Comparison of ENCODE assay signal across 15 mouse cellular contexts in genomic region chr2:181154361-181154760, GRCm38 (mm10). TPM values are rescaled to one million over a fixed set of nuclear protein-coding genes. Genes with fewer than 3 reads are reported as not detected.
DNase-seq lines count a peak whose midpoint lies in the region; ATAC-seq and TF ChIP-seq lines count a peak whose summit lies in the region.
"Had no signal": no experiment of that assay in that cellular context is flagged by ENCODE, and none has a peak within 500 bp of the region (broad histone marks: within the 10 kb centered on the region; RNA-seq: fewer than 3 reads in every experiment).

No protein-coding gene starts in this region.

- H3K36me3 ChIP-seq in heart, embryonic 12.5 days, result peaks cover 31% of the 10 kb centered on the region
- H3K36me3 ChIP-seq in neural tube, embryonic 14.5 days (ENCODE audit: control insufficient read depth, insufficient read depth, low read length), result peaks cover 17% of the 10 kb centered on the region
- H3K36me3 ChIP-seq: liver, embryonic 15.5 days had no signal

- H3K9me3 ChIP-seq in heart, embryonic 12.5 days (replicated peaks), result no peaks in the 10 kb centered on the region
- H3K9me3 ChIP-seq in neural tube, embryonic 14.5 days (ENCODE audit: control insufficient read depth, low read length), result no peaks in the 10 kb centered on the region
- H3K9me3 ChIP-seq: liver, embryonic 15.5 days had no signal

- peaks cover 53% of the 10 kb centered on the region for H3K4me1 ChIP-seq in heart, embryonic 12.5 days (replicated peaks)
- peaks cover 8% of the 10 kb centered on the region; the same call in 1 of the 2 replicates for H3K4me1 ChIP-seq in neural tube, embryonic 14.5 days (ENCODE audit: control insufficient read depth, insufficient read depth, low read length)
- H3K4me1 ChIP-seq: liver, embryonic 15.5 days had no signal

- 73% methylated on average over 3 of the region's 3 CpGs for WGBS in heart, embryonic 12.5 days
- WGBS in neural tube, embryonic 14.5 days, result 87% methylated on average over 3 of the region's 3 CpGs

- no peak for DNase-seq in heart, adult 18-20 months
- DNase-seq in left cerebral cortex, adult 2 months (ENCODE audit: extremely low spot score in 1 of 2, low spot score in 2 of 2), result no peak
- DNase-seq in left cerebral cortex, adult 9 months (ENCODE audit: low spot score in 2 of 2), result no peak
- DNase-seq in cerebellum, postnatal 25 days, result peak; percentile 27 to 51
- no peak for DNase-seq in thymus, postnatal 4 days
- DNase-seq: kidney, adult 11 months; kidney, postnatal 14 days had no signal

- no peak overlapping the region for H3K9ac ChIP-seq in heart, embryonic 12.5 days
- no peak overlapping the region for H3K9ac ChIP-seq in neural tube, embryonic 14.5 days (replicated peaks; ENCODE audit: low read depth, low read length)
- H3K9ac ChIP-seq: liver, embryonic 15.5 days had no signal

- ATAC-seq in heart, embryonic 12.5 days (ENCODE audit: insufficient number of reproducible peaks, low FRiP score), result no peak
- no peak for ATAC-seq in neural tube, embryonic 14.5 days (ENCODE audit: low read depth)
- ATAC-seq: CD4-positive, CD25-positive, alpha-beta regulatory T cell, adult 4 months had no signal

- peak overlapping the region; percentile 34; the same call in 1 of the 2 replicates for H3K27ac ChIP-seq in heart, embryonic 12.5 days (ENCODE audit: poor library complexity, severe bottlenecking)
- peak overlapping the region; percentile 99 for H3K27ac ChIP-seq in left cerebral cortex, adult 2 months
- no peak overlapping the region for H3K27ac ChIP-seq in neural tube, embryonic 14.5 days (ENCODE audit: low read depth, low read length)
- H3K27ac ChIP-seq: liver, embryonic 15.5 days had no signal

- TF ChIP-seq CTCF in left cerebral cortex, adult 2 months (IDR thresholded peaks at IDR 0.05), result no peak

- H3K4me2 ChIP-seq in heart, embryonic 12.5 days, result peak overlapping the region; percentile 62
- H3K4me2 ChIP-seq in neural tube, embryonic 14.5 days (ENCODE audit: low read depth, low read length), result peak overlapping the region; percentile 14; the same call in 1 of the 2 replicates
- H3K4me2 ChIP-seq: liver, embryonic 15.5 days had no signal

- intact Hi-C loops in left cerebral cortex, adult 2 months (cut with DNase I), result no loop called here

- no peak overlapping the region; the same call in 1 of the 2 replicates for H3K4me3 ChIP-seq in heart, embryonic 12.5 days
- H3K4me3 ChIP-seq in left cerebral cortex, adult 2 months, result peak overlapping the region; percentile 74
- H3K4me3 ChIP-seq in neural tube, embryonic 14.5 days (ENCODE audit: low read depth, low read length), result no peak overlapping the region
- H3K4me3 ChIP-seq: liver, embryonic 15.5 days had no signal

- H3K27me3 ChIP-seq in heart, embryonic 12.5 days (replicated peaks), result peaks cover 72% of the 10 kb centered on the region
- peaks cover 8% of the 10 kb centered on the region for H3K27me3 ChIP-seq in neural tube, embryonic 14.5 days (ENCODE audit: control insufficient read depth, insufficient read depth, low read length)

RNA-seq across cellular contexts. Expression of gene Eef1a2, which starts 2.5 kb away (rescaled TPM):
- polyA plus RNA-seq in heart, embryonic 12.5 days (2016; fragmentation: Nextera tagmentation; extraction: Ambion mirVana), result 7.7 and 7.9 TPM in 2 replicates
- total RNA-seq in heart, adult 18-20 months (2021), result 1,000 to 10,000 TPM; 1,477 to 1,557 TPM
- total RNA-seq in left cerebral cortex, adult 2 months (2021), result 1,000 to 10,000 TPM; 1,380 to 1,388 TPM
- 17.5 and 24.4 TPM in 2 replicates for polyA plus RNA-seq in neural tube, embryonic 14.5 days (2014; fragmentation: Nextera tagmentation; extraction: Ambion mirVana)
- polyA plus RNA-seq: CD4-positive, CD25-positive, alpha-beta regulatory T cell, adult 4 months; liver, embryonic 15.5 days had no signal

RNA-seq across cellular contexts. Expression of gene Kcnq2, which starts 19.3 kb away (rescaled TPM):
- 0.11 TPM in 1 of 2 replicates, not detected in the other for polyA plus RNA-seq in heart, embryonic 12.5 days (2016; fragmentation: Nextera tagmentation; extraction: Ambion mirVana)
- total RNA-seq in heart, adult 18-20 months (2021), result under 1 TPM in 1 of 2 experiments, not detected in 1; 0.03 TPM
- total RNA-seq in left cerebral cortex, adult 2 months (2021), result 100 to 1,000 TPM; 275 to 280 TPM
- polyA plus RNA-seq in neural tube, embryonic 14.5 days (2014; fragmentation: Nextera tagmentation; extraction: Ambion mirVana), result 56.7 and 60.6 TPM in 2 replicates
- polyA plus RNA-seq: CD4-positive, CD25-positive, alpha-beta regulatory T cell, adult 4 months had no signal

RNA-seq across cellular contexts. Expression of gene Ppdpf, which starts 32.7 kb away (rescaled TPM):
- 174 and 175 TPM in 2 replicates for polyA plus RNA-seq in heart, embryonic 12.5 days (2016; fragmentation: Nextera tagmentation; extraction: Ambion mirVana)
- total RNA-seq in heart, adult 18-20 months (2021), result 10 to 100 TPM; 47.6 to 56.8 TPM
- 10 to 100 TPM; 72.8 to 77.8 TPM for total RNA-seq in left cerebral cortex, adult 2 months (2021)
- 419 and 445 TPM in 2 replicates for polyA plus RNA-seq in neural tube, embryonic 14.5 days (2014; fragmentation: Nextera tagmentation; extraction: Ambion mirVana)

RNA-seq across cellular contexts. Expression of gene Ptk6, which starts 48.2 kb away (rescaled TPM):
- polyA plus RNA-seq in heart, embryonic 12.5 days (2016; fragmentation: Nextera tagmentation; extraction: Ambion mirVana), result not detected in 2 replicates
- total RNA-seq in heart, adult 18-20 months (2021), result under 1 TPM in 1 of 2 experiments, not detected in 1; 0.08 TPM
- total RNA-seq in left cerebral cortex, adult 2 months (2021), result under 1 TPM in 1 of 2 experiments, not detected in 1; 0.11 TPM
- polyA plus RNA-seq in neural tube, embryonic 14.5 days (2014; fragmentation: Nextera tagmentation; extraction: Ambion mirVana), result not detected in 2 replicates
- total RNA-seq: adrenal gland, postnatal 36 days; heart, adult 8-10 months; layer of hippocampus, postnatal 14 days had no signal
- polyA plus RNA-seq: embryonic facial prominence, embryonic 11.5 days had no signal

RNA-seq across cellular contexts. Expression of gene Srms, which starts 58.6 kb away (rescaled TPM):
- 0.23 and 0.32 TPM in 2 replicates for polyA plus RNA-seq in heart, embryonic 12.5 days (2016; fragmentation: Nextera tagmentation; extraction: Ambion mirVana)
- total RNA-seq in heart, adult 18-20 months (2021), result under 1 TPM; 0.35 to 0.44 TPM
- under 1 TPM; 0.25 to 0.26 TPM for total RNA-seq in left cerebral cortex, adult 2 months (2021)
- polyA plus RNA-seq in neural tube, embryonic 14.5 days (2014; fragmentation: Nextera tagmentation; extraction: Ambion mirVana), result 0.15 and 0.19 TPM in 2 replicates
- polyA plus RNA-seq: embryonic facial prominence, embryonic 11.5 days had no signal

Comparison
In these comparisons a context has a peak if more than half of its experiments do, and no peak if none do; other contexts are left out.
1. DNase-seq: peak in cerebellum, postnatal 25 days (2 of 2); none in heart, adult 18-20 months (0 of 2), left cerebral cortex, adult 2 months (0 of 2), left cerebral cortex, adult 9 months (0 of 2) and thymus, postnatal 4 days (single experiment).
2. RNA of gene Kcnq2, which starts 19.3 kb away (total RNA-seq): 275 to 280 TPM in left cerebral cortex, adult 2 months; 0.03 TPM in heart, adult 18-20 months; every median in the first group is over 100 times any median in the second.